Mouse (Mus musculus): ENCODE results near the gene Caln1. TPM values are rescaled to one million over a fixed set of nuclear protein-coding genes. Genes with fewer than 3 reads are reported as not detected.

The Caln1 gene
- polyA plus RNA-seq, 1 experiment from 2014 or later = 19.7 TPM

DNA sequence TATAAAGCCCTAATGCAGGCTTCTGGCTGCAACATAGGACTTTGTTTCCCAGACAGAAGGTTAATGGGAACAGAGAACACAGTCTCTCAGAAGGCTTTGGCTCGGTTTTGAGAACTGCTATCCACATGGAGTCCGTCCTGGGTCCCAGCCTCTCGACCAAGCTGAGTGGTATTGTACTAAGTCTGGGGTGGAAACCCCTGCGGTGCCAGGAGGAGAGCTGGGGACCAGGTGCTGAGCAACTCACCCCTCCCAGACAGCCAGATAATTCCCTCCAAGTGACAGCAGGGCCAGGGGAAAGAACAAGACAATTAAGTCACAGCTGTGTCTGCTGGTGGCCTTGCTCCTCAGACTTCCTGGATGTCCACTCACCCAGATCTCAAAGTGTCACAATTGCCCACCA lies 339.4 kb downstream of the Caln1 start:
- no peak overlapping the region for H3K4me2 ChIP-seq (replicated peaks)
- no peaks in the 10 kb centered on the region for H3K9me3 ChIP-seq (ENCODE audit: control insufficient read depth, low read length)
- H3K36me3 ChIP-seq (replicated peaks; ENCODE audit: control insufficient read depth, insufficient read depth) = no peaks in the 10 kb centered on the region
- no peaks in the 10 kb centered on the region for H3K4me1 ChIP-seq (replicated peaks; ENCODE audit: control insufficient read depth, insufficient read depth, low read length)
- ATAC-seq (ENCODE audit: low FRiP score) (no peak), DNase-seq (ENCODE audit: low spot score) (no peak)
- 44% methylated on average over 4 of the region's 4 CpGs for WGBS
- no peak overlapping the region for H3K4me3 ChIP-seq (replicated peaks; ENCODE audit: low read length)
- H3K27ac ChIP-seq = no peak overlapping the region
- H3K27me3 ChIP-seq (ENCODE audit: control insufficient read depth, insufficient read depth, low read length) = no peaks in the 10 kb centered on the region
- H3K9ac ChIP-seq = no peak overlapping the region

DNA sequence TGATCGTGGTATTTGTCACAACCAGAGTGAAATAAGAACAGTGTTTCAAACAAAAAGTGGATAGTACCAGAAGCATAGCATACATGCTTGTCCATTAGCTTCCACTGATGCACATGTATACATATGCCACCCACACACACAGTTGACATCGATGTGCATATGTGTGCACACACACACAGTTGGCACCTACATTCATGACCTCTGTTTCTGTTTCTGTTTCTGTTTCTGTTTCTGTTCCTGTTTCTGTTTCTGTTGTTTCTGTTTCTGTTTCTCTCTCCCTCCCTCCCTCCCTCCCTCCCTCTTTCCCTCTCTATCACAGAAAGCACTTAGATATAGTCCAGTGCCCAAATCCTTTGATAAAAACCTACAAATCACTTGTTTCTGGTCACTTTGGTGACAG lies 342.4 kb downstream of the Caln1 start:
- 90% methylated on average over 2 of the region's 2 CpGs for WGBS
- ATAC-seq (ENCODE audit: low FRiP score) (no peak), DNase-seq (ENCODE audit: low spot score) (no peak)
- Histone ChIP-seq H3K4me3 (replicated peaks; ENCODE audit: low read length) (no peak overlapping the region), H3K27me3 (ENCODE audit: control insufficient read depth, insufficient read depth, low read length) (no peaks in the 10 kb centered on the region), H3K4me1 (replicated peaks; ENCODE audit: control insufficient read depth, insufficient read depth, low read length) (no peaks in the 10 kb centered on the region), H3K27ac (no peak overlapping the region), H3K4me2 (replicated peaks) (no peak overlapping the region), H3K9me3 (ENCODE audit: control insufficient read depth, low read length) (no peaks in the 10 kb centered on the region), H3K9ac (no peak overlapping the region), H3K36me3 (replicated peaks; ENCODE audit: control insufficient read depth, insufficient read depth) (no peaks in the 10 kb centered on the region)

DNA sequence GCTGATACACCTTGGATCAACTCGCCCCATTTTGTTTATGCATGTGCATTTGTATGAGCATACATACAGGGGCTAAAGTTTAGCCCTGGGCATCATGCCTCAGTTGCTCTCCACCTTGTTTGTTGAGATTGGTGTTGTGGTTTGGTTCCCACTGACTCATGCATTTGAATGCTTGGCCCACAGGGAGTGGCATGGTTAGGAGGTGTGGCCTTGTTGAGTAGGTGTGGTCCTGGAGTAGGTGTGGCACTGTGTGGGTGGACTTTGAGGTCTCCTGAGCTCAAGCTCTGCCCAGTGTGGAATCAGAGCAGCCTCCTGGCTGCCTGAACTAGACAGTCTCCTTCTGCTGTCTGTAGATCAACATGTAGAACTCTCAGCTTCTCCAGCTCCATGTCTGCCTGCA lies 343.0 kb downstream of the Caln1 start:
- Histone ChIP-seq H3K9ac (no peak overlapping the region), H3K4me2 (replicated peaks) (no peak overlapping the region), H3K27me3 (ENCODE audit: control insufficient read depth, insufficient read depth, low read length) (no peaks in the 10 kb centered on the region), H3K9me3 (ENCODE audit: control insufficient read depth, low read length) (no peaks in the 10 kb centered on the region), H3K4me3 (replicated peaks; ENCODE audit: low read length) (no peak overlapping the region), H3K27ac (no peak overlapping the region; the same call in 1 of the 2 replicates), H3K4me1 (replicated peaks; ENCODE audit: control insufficient read depth, insufficient read depth, low read length) (no peaks in the 10 kb centered on the region), H3K36me3 (replicated peaks; ENCODE audit: control insufficient read depth, insufficient read depth) (no peaks in the 10 kb centered on the region)
- ATAC-seq (ENCODE audit: low FRiP score) (no peak), DNase-seq (ENCODE audit: low spot score) (no peak)
- 66% methylated on average over 1 of the region's 1 CpGs for whole genome bisulfite sequencing

DNA sequence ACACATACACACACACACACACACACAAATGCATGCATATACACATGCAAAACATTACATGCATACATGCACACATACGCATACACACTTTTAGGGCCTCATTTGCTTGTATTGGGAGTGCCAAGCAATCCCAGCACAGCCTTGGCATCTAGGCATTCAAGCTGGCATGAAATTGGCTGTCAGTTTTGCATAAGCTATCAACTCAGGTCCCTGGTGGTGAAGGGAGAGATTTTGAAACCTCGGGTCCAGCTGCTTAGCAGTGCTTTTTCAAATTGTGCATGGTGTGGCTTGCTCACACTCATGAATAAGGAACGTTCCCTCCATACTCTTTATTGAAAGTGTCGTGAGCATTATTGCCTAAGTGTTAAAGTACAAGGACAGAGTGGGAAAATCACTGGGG lies 345.9 kb downstream of the Caln1 start:
- DNase-seq (ENCODE audit: low spot score) = peak; percentile 30
- 66% methylated on average over 4 of the region's 4 CpGs for WGBS
- H3K27me3 ChIP-seq (ENCODE audit: control insufficient read depth, insufficient read depth, low read length) = no peaks in the 10 kb centered on the region

DNA sequence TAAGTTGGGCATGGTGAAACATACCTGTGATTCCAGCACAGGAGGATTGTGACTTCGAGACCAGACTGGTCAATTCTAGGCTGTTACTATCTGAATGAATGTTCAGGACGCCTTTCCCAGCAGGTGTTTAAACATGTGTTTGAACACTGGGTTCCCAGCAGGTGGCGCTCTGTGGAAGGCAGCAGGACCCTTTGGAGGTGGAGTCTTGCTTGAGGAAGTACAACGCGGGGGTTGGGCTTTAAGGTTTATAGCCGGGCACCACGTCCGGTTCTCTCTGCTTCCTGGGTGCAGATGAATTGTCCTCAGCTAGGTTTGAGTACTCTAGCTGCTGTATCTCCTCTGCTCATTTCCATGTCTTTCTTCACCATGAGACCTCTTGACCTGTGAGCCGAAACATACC lies 349.1 kb downstream of the Caln1 start:
- no peaks in the 10 kb centered on the region for H3K27me3 ChIP-seq (ENCODE audit: control insufficient read depth, insufficient read depth, low read length)
- ATAC-seq (ENCODE audit: low FRiP score) (no peak), DNase-seq (ENCODE audit: low spot score) (no peak)
- no peaks in the 10 kb centered on the region for H3K36me3 ChIP-seq (replicated peaks; ENCODE audit: control insufficient read depth, insufficient read depth)
- no peaks in the 10 kb centered on the region for H3K9me3 ChIP-seq (ENCODE audit: control insufficient read depth, low read length)
- WGBS = 72% methylated on average over 9 of the region's 9 CpGs
- H3K4me3 ChIP-seq (replicated peaks; ENCODE audit: low read length) = no peak overlapping the region
- H3K27ac ChIP-seq = no peak overlapping the region
- H3K9ac ChIP-seq = no peak overlapping the region
- H3K4me2 ChIP-seq (replicated peaks) = no peak overlapping the region
- no peaks in the 10 kb centered on the region for H3K4me1 ChIP-seq (replicated peaks; ENCODE audit: control insufficient read depth, insufficient read depth, low read length)

More for the DNA sequence above, 345.9 kb downstream of the Caln1 start:
- Histone ChIP-seq H3K9me3 (ENCODE audit: control insufficient read depth, low read length) (no peaks in the 10 kb centered on the region), H3K36me3 (replicated peaks; ENCODE audit: control insufficient read depth, insufficient read depth) (no peaks in the 10 kb centered on the region), H3K9ac (no peak overlapping the region), H3K27ac (no peak overlapping the region), H3K4me3 (replicated peaks; ENCODE audit: low read length) (no peak overlapping the region), H3K4me1 (replicated peaks; ENCODE audit: control insufficient read depth, insufficient read depth, low read length) (no peaks in the 10 kb centered on the region), H3K4me2 (replicated peaks) (no peak overlapping the region)
- no peak for ATAC-seq (ENCODE audit: low FRiP score)

DNA sequence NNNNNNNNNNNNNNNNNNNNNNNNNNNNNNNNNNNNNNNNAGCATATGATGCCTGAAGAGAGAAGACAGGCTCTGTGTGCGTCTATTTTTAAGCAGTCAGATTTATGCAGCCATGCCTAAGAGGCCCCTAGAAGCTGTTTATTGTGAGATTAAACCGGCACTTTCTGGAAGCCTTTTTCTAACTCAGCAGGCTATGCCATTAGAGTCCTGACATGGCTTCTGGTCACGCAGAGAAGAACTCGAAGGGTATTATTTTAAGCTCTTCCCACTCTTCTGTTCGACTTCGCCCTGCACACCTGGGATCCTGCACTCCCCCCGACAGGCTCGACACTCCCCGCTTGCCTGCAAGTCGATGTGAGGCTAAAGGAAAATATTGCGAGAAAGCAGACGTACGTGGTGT lies 372.9 kb downstream of the Caln1 start:
- Histone ChIP-seq H3K4me2 (replicated peaks) (no peak overlapping the region), H3K4me1 (replicated peaks; ENCODE audit: control insufficient read depth, insufficient read depth, low read length) (no peaks in the 10 kb centered on the region), H3K27ac (no peak overlapping the region), H3K9me3 (ENCODE audit: control insufficient read depth, low read length) (no peaks in the 10 kb centered on the region), H3K36me3 (replicated peaks; ENCODE audit: control insufficient read depth, insufficient read depth) (no peaks in the 10 kb centered on the region), H3K4me3 (replicated peaks; ENCODE audit: low read length) (no peak overlapping the region), H3K9ac (no peak overlapping the region), H3K27me3 (ENCODE audit: control insufficient read depth, insufficient read depth, low read length) (no peaks in the 10 kb centered on the region)
- DNase-seq (ENCODE audit: low spot score) (no peak), ATAC-seq (ENCODE audit: low FRiP score) (no peak)
- 66% methylated on average over 13 of the region's 13 CpGs for WGBS

DNA sequence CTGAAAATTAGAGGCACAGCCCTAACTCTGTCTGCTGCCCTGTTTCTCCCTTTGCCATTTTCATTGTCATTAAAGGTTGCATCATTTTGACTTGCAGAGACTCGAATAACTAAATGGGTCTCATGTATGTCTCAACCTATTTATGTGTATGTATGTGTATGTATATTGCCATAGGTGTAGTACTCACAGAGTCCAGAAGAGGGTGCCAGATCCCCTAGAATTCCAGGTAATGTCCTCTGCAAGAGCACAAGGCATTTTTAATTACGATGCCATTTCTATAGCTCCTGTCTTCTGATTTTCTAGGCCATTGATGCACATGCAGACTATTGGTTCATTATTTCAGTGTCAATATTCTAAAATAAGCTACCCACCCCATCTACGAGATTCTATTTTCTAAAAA lies 388.3 kb downstream of the Caln1 start:
- Histone ChIP-seq H3K27ac (no peak overlapping the region), H3K9ac (no peak overlapping the region), H3K4me1 (replicated peaks; ENCODE audit: control insufficient read depth, insufficient read depth, low read length) (no peaks in the 10 kb centered on the region), H3K27me3 (ENCODE audit: control insufficient read depth, insufficient read depth, low read length) (no peaks in the 10 kb centered on the region), H3K9me3 (ENCODE audit: control insufficient read depth, low read length) (peaks cover 5% of the 10 kb centered on the region; the same call in 1 of the 2 replicates), H3K4me2 (replicated peaks) (no peak overlapping the region), H3K4me3 (replicated peaks; ENCODE audit: low read length) (no peak overlapping the region), H3K36me3 (replicated peaks; ENCODE audit: control insufficient read depth, insufficient read depth) (no peaks in the 10 kb centered on the region)
- ATAC-seq (ENCODE audit: low FRiP score) (no peak), DNase-seq (ENCODE audit: low spot score) (peak; percentile 36)
- WGBS = 90% methylated on average over 3 of the region's 3 CpGs

DNA sequence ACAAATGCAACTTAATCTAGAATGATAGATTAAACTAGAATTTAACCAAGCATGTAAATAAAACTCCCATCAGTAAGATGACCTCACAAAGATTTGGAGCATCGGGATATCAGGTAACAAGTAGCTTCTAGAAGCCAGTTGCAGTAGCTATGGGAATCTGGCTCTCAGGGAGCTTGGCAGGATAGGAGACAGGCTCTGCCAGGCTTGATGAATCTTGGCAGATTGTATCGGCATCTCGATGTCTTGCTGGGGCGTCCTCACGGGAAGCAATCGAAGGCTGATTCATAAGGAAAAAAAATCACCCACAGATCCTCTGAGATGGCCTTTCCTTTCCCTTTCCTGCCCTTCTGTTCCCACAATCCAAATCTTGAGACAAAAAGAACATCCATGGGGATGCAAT lies 396.5 kb downstream of the Caln1 start:
- H3K9me3 ChIP-seq (ENCODE audit: control insufficient read depth, low read length) = no peaks in the 10 kb centered on the region
- WGBS = 90% methylated on average over 6 of the region's 6 CpGs
- H3K4me3 ChIP-seq (replicated peaks; ENCODE audit: low read length) = no peak overlapping the region
- no peak overlapping the region for H3K9ac ChIP-seq
- no peak overlapping the region for H3K27ac ChIP-seq
- ATAC-seq (ENCODE audit: low FRiP score) (no peak), DNase-seq (ENCODE audit: low spot score) (no peak)
- H3K4me2 ChIP-seq (replicated peaks) = no peak overlapping the region
- no peaks in the 10 kb centered on the region for H3K36me3 ChIP-seq (replicated peaks; ENCODE audit: control insufficient read depth, insufficient read depth)
- H3K27me3 ChIP-seq (ENCODE audit: control insufficient read depth, insufficient read depth, low read length) = no peaks in the 10 kb centered on the region
- H3K4me1 ChIP-seq (replicated peaks; ENCODE audit: control insufficient read depth, insufficient read depth, low read length) = no peaks in the 10 kb centered on the region

DNA sequence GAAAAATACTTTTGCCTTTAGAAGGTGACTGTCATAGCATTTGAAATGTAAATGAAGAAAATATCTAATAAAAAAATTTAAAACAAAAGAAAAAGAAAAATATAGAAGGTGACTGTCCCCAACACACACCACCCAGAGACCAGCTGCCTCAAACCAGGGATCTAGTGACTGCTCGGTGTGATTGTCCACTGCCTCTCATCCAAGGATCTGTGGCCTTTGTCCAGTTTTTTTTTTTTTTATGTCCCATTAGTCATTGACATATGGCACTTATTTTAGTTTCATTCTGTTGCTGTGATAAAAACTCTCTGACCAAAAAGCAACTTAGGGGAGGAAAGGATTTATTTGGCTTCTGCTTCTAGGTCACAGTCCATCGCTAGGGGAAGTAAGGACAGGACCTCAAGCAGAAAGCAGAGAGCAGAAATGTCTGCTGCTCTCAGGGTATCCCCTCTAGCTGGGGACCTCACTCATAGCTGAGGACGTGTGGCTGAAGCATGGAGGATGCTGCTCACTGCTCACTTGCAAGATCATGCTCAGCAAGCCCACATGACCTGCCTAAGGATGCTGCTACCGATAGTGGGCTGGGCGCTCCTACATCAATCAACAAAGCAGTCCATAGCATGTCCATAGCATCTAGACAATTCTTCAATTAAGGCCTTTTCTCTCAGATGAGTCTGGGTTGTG lies 401.9 kb downstream of the Caln1 start:
- Histone ChIP-seq H3K27ac (no peak overlapping the region), H3K4me2 (replicated peaks) (no peak overlapping the region), H3K27me3 (ENCODE audit: control insufficient read depth, insufficient read depth, low read length) (no peaks in the 10 kb centered on the region), H3K9ac (no peak overlapping the region), H3K36me3 (replicated peaks; ENCODE audit: control insufficient read depth, insufficient read depth) (no peaks in the 10 kb centered on the region), H3K4me3 (replicated peaks; ENCODE audit: low read length) (no peak overlapping the region), H3K9me3 (ENCODE audit: control insufficient read depth, low read length) (no peaks in the 10 kb centered on the region), H3K4me1 (replicated peaks; ENCODE audit: control insufficient read depth, insufficient read depth, low read length) (no peaks in the 10 kb centered on the region)
- no peak for ATAC-seq (ENCODE audit: low FRiP score)
- WGBS = 87% methylated on average over 5 of the region's 5 CpGs
- DNase-seq (ENCODE audit: low spot score) = no peak

DNA sequence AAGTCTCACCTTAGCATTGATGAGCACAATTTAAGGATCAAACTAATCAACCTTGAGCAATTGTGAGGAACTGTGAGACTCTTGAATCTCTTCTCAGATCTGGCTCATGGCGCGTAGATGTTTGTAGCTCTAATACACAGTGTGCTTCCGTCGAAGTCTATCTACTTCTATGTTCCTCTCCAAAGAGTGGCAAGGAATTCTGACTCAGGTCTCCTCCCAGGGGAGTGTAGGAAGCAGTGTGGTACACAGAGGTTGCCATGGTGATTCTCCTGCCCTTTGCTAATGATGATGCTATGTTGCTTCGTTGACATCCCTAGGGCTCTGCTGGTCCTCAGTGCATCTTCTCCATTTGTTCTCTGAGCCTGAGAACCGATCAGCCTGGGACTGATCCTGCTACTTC lies 403.2 kb downstream of the Caln1 start:
- WGBS = 77% methylated on average over 6 of the region's 6 CpGs

More for the DNA sequence above, 403.2 kb downstream of the Caln1 start:
- Histone ChIP-seq H3K4me3 (replicated peaks; ENCODE audit: low read length) (no peak overlapping the region), H3K9me3 (ENCODE audit: control insufficient read depth, low read length) (no peaks in the 10 kb centered on the region), H3K27ac (no peak overlapping the region), H3K9ac (no peak overlapping the region), H3K4me1 (replicated peaks; ENCODE audit: control insufficient read depth, insufficient read depth, low read length) (no peaks in the 10 kb centered on the region), H3K4me2 (replicated peaks) (no peak overlapping the region), H3K36me3 (replicated peaks; ENCODE audit: control insufficient read depth, insufficient read depth) (no peaks in the 10 kb centered on the region), H3K27me3 (ENCODE audit: control insufficient read depth, insufficient read depth, low read length) (no peaks in the 10 kb centered on the region)
- ATAC-seq (ENCODE audit: low FRiP score) (no peak), DNase-seq (ENCODE audit: low spot score) (no peak)
